ENCODE assay signal across 8 mouse cellular contexts in genomic region chr1:91413898-91414594, GRCm38 (mm10). TPM values are rescaled to one million over a fixed set of nuclear protein-coding genes. Genes with fewer than 3 reads are reported as not detected.
DNase-seq lines count a peak whose midpoint lies in the region; ATAC-seq lines count a peak whose summit lies in the region.

TSS of gene Hes6 (minus strand) at chr1:91414038.

- ATAC-seq in embryonic facial prominence, embryonic 11.5 days (replicated peaks; ENCODE audit: insufficient number of reproducible peaks, low FRiP score, low TSS enrichment, low read depth) = peak; percentile 42
- ATAC-seq in heart, embryonic 11.5 days (replicated peaks; ENCODE audit: insufficient number of reproducible peaks, low FRiP score, low TSS enrichment) = peak; percentile 46
- peak; percentile 30; the same call in 1 of the 2 replicates for ATAC-seq in kidney, embryonic 15.5 days (replicated peaks; ENCODE audit: low FRiP score)
- no peak for ATAC-seq in liver, embryonic 12.5 days
- peak; percentile 54 for ATAC-seq in stomach, embryonic 16.5 days (ENCODE audit: insufficient read depth, low FRiP score)

- peak within 1 kb of the TSS; percentile 95 for H3K4me2 ChIP-seq in embryonic facial prominence, embryonic 11.5 days (ENCODE audit: low read depth, low read length)
- peak within 1 kb of the TSS; percentile 94 for H3K4me2 ChIP-seq in heart, embryonic 11.5 days
- H3K4me2 ChIP-seq in kidney, embryonic 15.5 days = peak within 1 kb of the TSS; percentile 97
- H3K4me2 ChIP-seq in liver, embryonic 12.5 days = peak within 1 kb of the TSS; percentile 97
- H3K4me2 ChIP-seq in stomach, embryonic 16.5 days (ENCODE audit: low read depth, low read length) = peak within 1 kb of the TSS; percentile 98

- H3K36me3 ChIP-seq in embryonic facial prominence, embryonic 11.5 days (replicated peaks; ENCODE audit: control insufficient read depth, insufficient read depth, low read depth, low read length) = no peaks in the 10 kb centered on the region; the same call in 1 of the 2 replicates
- no peaks in the 10 kb centered on the region for H3K36me3 ChIP-seq in heart, embryonic 11.5 days (ENCODE audit: control insufficient read depth, insufficient read depth, low read length)
- H3K36me3 ChIP-seq in kidney, embryonic 15.5 days = peaks cover 13% of the 10 kb centered on the region; the same call in 1 of the 2 replicates
- peaks cover under 1% of the 10 kb centered on the region; the same call in 1 of the 2 replicates for H3K36me3 ChIP-seq in liver, embryonic 12.5 days
- no peaks in the 10 kb centered on the region for H3K36me3 ChIP-seq in stomach, embryonic 16.5 days (ENCODE audit: control insufficient read depth, insufficient read depth, low read length)

- peak within 1 kb of the TSS; percentile 84 for H3K9ac ChIP-seq in embryonic facial prominence, embryonic 11.5 days (replicated peaks; ENCODE audit: low read length)
- H3K9ac ChIP-seq in heart, embryonic 11.5 days (ENCODE audit: low read depth, low read length) = peak within 1 kb of the TSS; percentile 87
- H3K9ac ChIP-seq in kidney, embryonic 15.5 days = peak within 1 kb of the TSS; percentile 93
- peak within 1 kb of the TSS; percentile 81 for H3K9ac ChIP-seq in liver, embryonic 12.5 days
- H3K9ac ChIP-seq in stomach, embryonic 16.5 days (ENCODE audit: low read length) = peak within 1 kb of the TSS; percentile 95

- H3K9me3 ChIP-seq in embryonic facial prominence, embryonic 11.5 days (replicated peaks; ENCODE audit: control insufficient read depth, low read length) = no peaks in the 10 kb centered on the region
- H3K9me3 ChIP-seq in heart, embryonic 11.5 days (replicated peaks; ENCODE audit: control insufficient read depth, low read length) = no peaks in the 10 kb centered on the region
- no peaks in the 10 kb centered on the region for H3K9me3 ChIP-seq in kidney, embryonic 15.5 days (replicated peaks)
- H3K9me3 ChIP-seq in liver, embryonic 12.5 days (replicated peaks) = no peaks in the 10 kb centered on the region
- H3K9me3 ChIP-seq in stomach, embryonic 16.5 days (replicated peaks; ENCODE audit: control insufficient read depth, low read length) = no peaks in the 10 kb centered on the region

- peak within 1 kb of the TSS; percentile 80 for H3K4me3 ChIP-seq in embryonic facial prominence, embryonic 11.5 days (ENCODE audit: low read depth, low read length)
- H3K4me3 ChIP-seq in heart, embryonic 11.5 days (ENCODE audit: low read depth, low read length) = peak within 1 kb of the TSS; percentile 81
- H3K4me3 ChIP-seq in kidney, embryonic 15.5 days (replicated peaks) = peak within 1 kb of the TSS; percentile 86
- peak within 1 kb of the TSS; percentile 77 for H3K4me3 ChIP-seq in liver, embryonic 12.5 days
- H3K4me3 ChIP-seq in stomach, embryonic 16.5 days (replicated peaks; ENCODE audit: low read length) = peak within 1 kb of the TSS; percentile 93

- H3K27ac ChIP-seq in embryonic facial prominence, embryonic 11.5 days (replicated peaks; ENCODE audit: low read depth, low read length) = peak within 1 kb of the TSS; percentile 63
- H3K27ac ChIP-seq in heart, embryonic 11.5 days (ENCODE audit: low read depth, low read length) = peak within 1 kb of the TSS; percentile 91
- peak within 1 kb of the TSS; percentile 95 for H3K27ac ChIP-seq in kidney, embryonic 15.5 days
- H3K27ac ChIP-seq in liver, embryonic 12.5 days = peak within 1 kb of the TSS; percentile 64
- peak within 1 kb of the TSS; percentile 85 for H3K27ac ChIP-seq in stomach, embryonic 16.5 days (ENCODE audit: low read length)

- WGBS in embryonic facial prominence, embryonic 11.5 days = under 1% methylated on average over 39 of the region's 39 CpGs
- under 1% methylated on average over 39 of the region's 39 CpGs for WGBS in heart, embryonic 11.5 days (ENCODE audit: insufficient replicate concordance)
- WGBS in kidney, embryonic 15.5 days = 1% methylated on average over 38 of the region's 39 CpGs
- 3% methylated on average over 39 of the region's 39 CpGs for WGBS in liver, embryonic 12.5 days (ENCODE audit: insufficient replicate concordance)
- 2% methylated on average over 39 of the region's 39 CpGs for WGBS in stomach, embryonic 16.5 days

- H3K27me3 ChIP-seq in embryonic facial prominence, embryonic 11.5 days (ENCODE audit: control insufficient read depth, insufficient read depth, low read length) = no peaks in the 10 kb centered on the region
- no peaks in the 10 kb centered on the region for H3K27me3 ChIP-seq in heart, embryonic 11.5 days (ENCODE audit: control insufficient read depth, insufficient read depth, low read length)
- H3K27me3 ChIP-seq in kidney, embryonic 15.5 days = no peaks in the 10 kb centered on the region
- H3K27me3 ChIP-seq in liver, embryonic 12.5 days (replicated peaks) = peaks cover 22% of the 10 kb centered on the region
- no peaks in the 10 kb centered on the region for H3K27me3 ChIP-seq in stomach, embryonic 16.5 days (ENCODE audit: control insufficient read depth, insufficient read depth, low read length)

- peak; percentile 56 for DNase-seq in 3134 (ENCODE audit: extremely low read depth, insufficient read length, low spot score)
- DNase-seq in adrenal gland, postnatal 10 days = peak; percentile 85
- peak; percentile 83 for DNase-seq in embryonic facial prominence, embryonic 11.5 days (ENCODE audit: low spot score)
- peak; percentile 57 for DNase-seq in naive thymus-derived CD4-positive, alpha-beta T cell, adult 2 months (ENCODE audit: low read depth)

- peaks cover 4% of the 10 kb centered on the region; the same call in 1 of the 2 replicates for H3K4me1 ChIP-seq in embryonic facial prominence, embryonic 11.5 days (ENCODE audit: control insufficient read depth, insufficient read depth, low read length)
- peaks cover 22% of the 10 kb centered on the region for H3K4me1 ChIP-seq in heart, embryonic 11.5 days (ENCODE audit: control insufficient read depth, insufficient read depth, low read length)
- peaks cover 33% of the 10 kb centered on the region for H3K4me1 ChIP-seq in kidney, embryonic 15.5 days
- peaks cover 26% of the 10 kb centered on the region for H3K4me1 ChIP-seq in liver, embryonic 12.5 days
- peaks cover 26% of the 10 kb centered on the region for H3K4me1 ChIP-seq in stomach, embryonic 16.5 days (ENCODE audit: control insufficient read depth, insufficient read depth, low read length)

RNA-seq across cellular contexts. Expression of gene Hes6, which starts in this region (rescaled TPM):
- total RNA-seq in adrenal gland, postnatal 10 days (2021) = 100 to 1,000 TPM in 1 of 2 experiments, 10 to 100 TPM in 1; 49.5 to 137 TPM
- polyA plus RNA-seq in embryonic facial prominence, embryonic 11.5 days (2014; fragmentation: Nextera tagmentation; extraction: Ambion mirVana) = 112 and 126 TPM in 2 replicates
- polyA plus RNA-seq in heart, embryonic 11.5 days (2014; fragmentation: Nextera tagmentation; extraction: Ambion mirVana) = 55.2 and 55.7 TPM in 2 replicates
- 67.4 and 70.0 TPM in 2 replicates for polyA plus RNA-seq in kidney, embryonic 15.5 days (2015; fragmentation: Nextera tagmentation; extraction: Ambion mirVana)
- polyA plus RNA-seq in liver, embryonic 12.5 days (2016; fragmentation: Nextera tagmentation; extraction: Ambion mirVana) = 31.9 and 32.4 TPM in 2 replicates
- 58.6 and 67.2 TPM in 2 replicates for polyA plus RNA-seq in stomach, embryonic 16.5 days (2015; fragmentation: Nextera tagmentation; extraction: Ambion mirVana)
